Mouse (Mus musculus): ENCODE results near the gene Sh3rf1.

Sh3rf1 gene

DNA sequence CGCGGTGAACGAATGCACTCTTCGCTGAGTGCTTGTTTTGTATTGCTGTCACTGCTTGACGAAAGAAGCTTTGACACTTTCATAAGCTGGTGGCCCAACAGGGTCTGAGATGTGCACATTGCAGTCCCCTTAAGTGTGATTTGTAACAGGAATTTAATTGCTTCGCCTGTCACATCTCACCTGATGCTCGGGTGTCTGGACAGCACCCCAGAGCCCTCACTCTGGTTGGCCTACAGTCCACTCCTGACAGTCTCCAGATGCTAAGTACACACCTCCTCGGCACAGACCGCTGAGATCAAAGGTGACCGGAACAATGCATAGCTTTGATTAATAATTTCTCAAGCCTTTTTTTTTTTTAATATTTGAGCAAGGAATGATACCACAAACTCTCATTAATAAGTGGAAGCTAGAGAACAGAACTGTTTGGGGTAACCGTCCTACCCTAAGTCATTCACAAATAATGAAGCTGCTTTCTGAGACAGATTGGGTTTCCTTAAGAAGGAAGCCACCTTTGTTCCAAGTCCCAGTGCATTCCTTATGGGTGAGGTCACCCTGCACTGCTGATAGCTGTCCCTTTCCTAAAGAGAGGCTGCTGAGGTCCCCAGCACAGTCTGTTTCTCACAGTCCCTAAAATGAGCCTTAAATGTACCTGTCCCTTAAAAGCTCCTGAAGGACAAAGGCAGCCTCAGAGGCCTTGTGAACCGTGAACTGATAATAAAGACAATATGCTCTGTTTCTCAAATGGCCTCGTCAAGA lies 23.8 kb downstream of the Sh3rf1 start:
- in situ Hi-C loops (cut with MboI; ENCODE audit: low pct_unique_long_range_greater_than_20kb in 1 of 2, low sequenced_read_pairs in 2 of 2, unreplicated experiment in 1 of 2), result no loop called here

DNA sequence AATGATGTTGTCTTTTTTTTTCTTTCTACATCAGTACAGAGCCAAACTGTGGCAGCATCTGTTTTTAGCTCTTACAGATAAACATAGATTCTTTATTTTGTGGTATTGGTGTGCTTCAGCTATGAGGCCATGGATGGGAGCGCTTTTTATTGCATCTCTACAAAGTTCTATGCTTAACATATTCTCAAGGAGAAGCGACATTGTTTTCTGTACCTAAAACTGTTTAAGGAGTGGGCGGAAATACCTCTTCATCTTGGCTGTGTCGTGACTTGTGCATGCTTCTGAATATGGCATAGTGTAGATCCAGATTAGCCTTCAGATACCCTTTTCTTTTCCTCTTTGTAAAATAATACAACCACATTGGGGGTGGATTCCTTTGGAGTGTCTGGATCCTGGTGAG lies 25.8 kb downstream of the Sh3rf1 start:
- in situ Hi-C loops (cut with MboI; ENCODE audit: low pct_unique_long_range_greater_than_20kb in 1 of 2, low sequenced_read_pairs in 2 of 2, unreplicated experiment in 1 of 2), result no loop called here

DNA sequence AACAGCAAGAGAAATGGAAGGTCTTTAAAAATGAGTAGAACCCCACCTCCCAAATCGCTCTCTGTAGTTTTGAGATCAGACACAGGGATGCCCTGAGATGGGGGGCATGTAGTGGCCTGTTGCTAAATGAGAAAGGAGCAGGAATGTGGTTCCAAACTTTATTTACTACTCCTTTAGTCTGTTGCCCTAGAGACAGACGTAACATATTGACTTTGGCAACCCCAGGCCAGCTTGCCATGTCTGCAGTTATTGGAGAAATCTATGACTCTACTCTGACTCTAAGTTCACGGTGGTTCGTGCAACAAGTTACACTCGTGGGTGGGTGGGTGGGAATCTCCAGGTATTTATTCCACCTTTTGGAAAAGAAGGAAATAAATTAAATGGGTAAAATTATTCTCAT lies 30.5 kb downstream of the Sh3rf1 start:
- in situ Hi-C loops (cut with MboI; ENCODE audit: low pct_unique_long_range_greater_than_20kb in 1 of 2, low sequenced_read_pairs in 2 of 2, unreplicated experiment in 1 of 2), result no loop called here

DNA sequence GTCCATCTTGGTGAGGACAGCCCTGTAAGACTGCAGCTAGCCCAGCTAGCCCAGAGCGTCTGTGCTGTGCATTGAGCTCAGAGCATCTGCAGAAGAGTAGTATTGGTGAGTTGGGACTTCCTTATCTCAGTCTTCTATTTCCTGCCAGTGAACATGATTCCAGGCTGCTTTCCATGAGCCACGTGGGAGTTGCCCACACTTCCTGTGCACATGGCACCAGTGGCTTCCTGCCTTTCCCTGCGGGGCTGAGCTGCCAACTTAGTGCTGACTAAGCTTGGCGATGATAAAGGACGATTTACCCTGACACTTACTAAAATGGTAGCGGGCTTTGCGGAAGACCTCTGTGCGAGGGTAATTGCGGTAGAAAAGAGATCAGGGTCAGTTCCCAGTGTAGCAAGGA lies 35.2 kb downstream of the Sh3rf1 start:
- in situ Hi-C loops (cut with MboI; ENCODE audit: low pct_unique_long_range_greater_than_20kb in 1 of 2, low sequenced_read_pairs in 2 of 2, unreplicated experiment in 1 of 2), result no loop called here

DNA sequence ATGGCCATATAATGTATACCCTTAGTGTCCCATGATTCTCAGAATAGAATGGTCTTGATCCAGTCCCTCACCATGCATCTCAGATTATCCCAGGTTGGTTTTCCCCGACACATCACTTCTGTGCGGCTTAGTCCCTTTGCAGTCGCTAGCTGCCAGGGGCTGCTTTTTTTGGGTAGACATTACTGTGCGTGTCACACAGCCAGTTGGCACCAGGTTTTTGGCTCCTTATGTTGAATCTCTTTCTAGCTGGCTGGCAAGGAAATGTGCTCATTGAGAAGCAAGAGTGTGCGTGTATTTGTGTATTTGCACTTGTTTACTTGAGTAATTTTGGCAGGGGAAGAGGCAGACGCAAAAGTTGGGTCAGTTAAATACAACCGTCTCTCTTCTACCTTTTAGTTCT lies 35.9 kb downstream of the Sh3rf1 start:
- in situ Hi-C loops (cut with MboI; ENCODE audit: low pct_unique_long_range_greater_than_20kb in 1 of 2, low sequenced_read_pairs in 2 of 2, unreplicated experiment in 1 of 2), result no loop called here

DNA sequence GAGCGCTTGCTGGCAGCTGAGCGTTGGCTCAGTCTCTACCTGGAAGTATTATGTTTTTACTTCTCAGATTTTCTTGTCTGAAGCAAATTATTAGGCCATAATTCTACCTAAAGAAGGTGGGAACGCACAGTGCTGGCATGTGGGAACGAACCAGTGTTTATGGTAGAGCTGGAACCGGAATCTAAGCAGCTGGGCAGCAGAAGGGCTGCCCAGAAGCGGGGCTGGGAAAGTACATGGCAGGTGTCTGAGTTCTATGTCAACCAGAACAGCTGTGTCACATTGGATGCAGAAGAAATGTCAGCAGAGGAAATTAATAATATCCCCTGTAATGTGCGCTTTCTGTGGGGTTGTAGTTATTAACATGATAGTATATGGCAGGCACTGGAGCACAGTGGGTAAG lies 36.9 kb downstream of the Sh3rf1 start:
- in situ Hi-C loops (cut with MboI; ENCODE audit: low pct_unique_long_range_greater_than_20kb in 1 of 2, low sequenced_read_pairs in 2 of 2, unreplicated experiment in 1 of 2), result no loop called here

DNA sequence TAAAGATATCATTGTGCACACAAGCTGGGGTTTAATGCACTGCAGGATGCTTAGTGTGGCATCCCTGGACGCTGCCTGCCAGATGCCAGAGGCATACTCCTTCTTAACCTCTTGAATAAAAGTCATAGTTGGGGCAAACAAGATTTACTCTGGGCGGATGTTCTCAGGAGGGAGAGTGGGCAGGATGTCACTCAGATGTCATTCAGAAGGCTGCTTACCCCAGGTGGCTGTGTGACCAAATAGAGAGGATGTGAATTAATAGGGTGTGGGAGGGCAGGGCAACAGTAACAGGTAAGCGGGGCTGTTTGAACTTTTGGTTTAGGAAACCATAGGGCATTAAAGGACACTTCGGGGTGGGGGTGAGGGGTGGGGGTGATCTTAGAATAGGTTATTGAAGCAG lies 37.7 kb downstream of the Sh3rf1 start:
- in situ Hi-C loops (cut with MboI; ENCODE audit: low pct_unique_long_range_greater_than_20kb in 1 of 2, low sequenced_read_pairs in 2 of 2, unreplicated experiment in 1 of 2), result no loop called here

DNA sequence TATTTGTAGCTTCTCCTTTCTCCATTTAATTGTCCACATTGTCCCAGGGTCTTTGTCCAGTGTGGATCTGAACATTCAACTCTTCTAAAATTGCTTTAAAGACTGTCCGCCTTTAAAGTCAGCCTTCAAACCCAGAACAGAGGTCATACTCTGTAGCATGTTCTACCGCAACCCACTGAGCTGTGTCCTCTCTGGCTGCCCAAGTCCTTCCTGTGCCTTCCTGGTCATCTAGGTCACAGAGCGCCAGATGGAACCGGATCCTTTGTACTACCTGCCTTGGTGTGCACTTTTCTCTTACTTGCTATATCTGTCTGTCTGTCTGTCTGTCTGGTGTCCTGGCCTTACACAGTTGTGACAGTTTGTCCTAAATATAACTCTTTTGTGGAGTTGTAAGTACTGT lies 40.0 kb downstream of the Sh3rf1 start:
- in situ Hi-C loops (cut with MboI; ENCODE audit: low pct_unique_long_range_greater_than_20kb in 1 of 2, low sequenced_read_pairs in 2 of 2, unreplicated experiment in 1 of 2), result no loop called here

DNA sequence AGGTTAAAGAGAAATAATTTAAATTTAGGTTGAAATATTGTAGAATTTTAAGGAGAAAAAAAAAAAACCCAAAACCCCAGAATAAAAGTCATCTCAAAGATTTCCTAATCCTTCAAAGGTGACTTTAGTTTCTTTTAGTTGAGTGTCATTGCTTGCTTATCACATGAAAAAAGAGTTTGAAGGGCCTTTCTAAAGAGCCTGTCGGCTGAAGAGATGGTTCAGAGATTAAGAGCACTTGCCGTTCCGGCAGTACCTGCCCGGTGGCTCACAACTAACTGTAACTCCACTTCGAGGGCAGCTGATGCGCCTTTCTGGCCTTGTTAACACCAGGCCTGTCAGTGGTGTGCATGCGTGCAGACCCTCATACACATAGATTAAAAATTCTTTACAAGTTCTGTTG lies 41.2 kb downstream of the Sh3rf1 start:
- in situ Hi-C loops (cut with MboI; ENCODE audit: low pct_unique_long_range_greater_than_20kb in 1 of 2, low sequenced_read_pairs in 2 of 2, unreplicated experiment in 1 of 2), result no loop called here

DNA sequence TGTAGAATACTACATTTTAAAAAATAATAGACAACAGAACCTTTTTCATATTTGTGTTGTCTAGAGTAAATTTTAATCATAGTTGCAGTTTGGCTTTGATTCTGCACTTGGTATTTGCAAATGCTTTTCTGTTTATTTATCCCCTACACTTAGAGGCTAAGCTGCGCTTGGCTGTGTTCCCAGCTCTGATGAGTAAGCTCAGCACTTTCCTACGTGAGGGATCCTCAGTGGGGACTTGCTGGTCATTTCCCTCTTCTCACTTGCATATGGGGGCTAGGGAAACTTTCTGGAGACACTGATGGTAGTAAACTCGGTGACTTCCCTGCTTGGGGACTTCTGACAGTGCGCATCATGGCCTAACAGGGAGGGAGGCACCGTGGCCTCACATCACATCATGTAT lies 41.7 kb downstream of the Sh3rf1 start:
- in situ Hi-C loops (cut with MboI; ENCODE audit: low pct_unique_long_range_greater_than_20kb in 1 of 2, low sequenced_read_pairs in 2 of 2, unreplicated experiment in 1 of 2), result no loop called here

DNA sequence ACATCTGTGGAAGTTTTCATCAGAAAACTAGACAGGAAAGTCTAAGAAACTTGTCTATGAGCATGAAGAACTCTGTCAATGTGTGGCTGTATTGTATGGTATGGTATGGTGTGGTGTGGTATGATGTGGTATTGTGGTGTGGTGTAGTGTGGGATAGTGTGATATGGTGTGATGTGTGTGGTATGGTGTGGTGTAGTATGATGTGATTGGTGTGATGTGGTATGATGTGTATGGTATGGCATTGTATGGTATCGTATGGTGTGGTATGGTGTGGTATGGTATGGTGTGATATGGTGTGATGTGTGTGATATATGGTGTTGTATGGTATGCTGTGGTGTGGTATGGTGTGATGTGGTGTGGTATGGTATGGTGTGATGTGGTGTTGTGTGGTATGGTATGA lies 43.4 kb downstream of the Sh3rf1 start:
- in situ Hi-C loops (cut with MboI; ENCODE audit: low pct_unique_long_range_greater_than_20kb in 1 of 2, low sequenced_read_pairs in 2 of 2, unreplicated experiment in 1 of 2), result no loop called here

DNA sequence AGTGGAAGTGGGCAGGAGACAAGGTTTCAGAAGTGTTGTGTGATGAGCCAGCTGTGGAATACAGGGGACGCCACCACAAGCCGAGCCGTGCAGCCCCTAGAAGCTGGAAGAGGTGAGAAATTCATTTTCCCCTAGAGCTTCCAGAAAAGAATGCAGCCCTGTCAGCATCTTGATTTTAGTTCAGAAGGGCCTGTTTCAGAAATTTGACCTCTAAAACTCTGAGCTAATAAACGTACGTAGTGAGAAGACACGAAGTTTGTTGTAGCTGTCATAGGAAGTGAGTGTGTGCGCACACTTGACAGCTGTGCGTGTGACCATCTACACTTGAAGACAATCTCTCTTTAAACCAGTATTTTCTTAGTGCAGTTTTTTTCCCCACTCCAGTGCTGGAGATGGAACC lies 44.0 kb downstream of the Sh3rf1 start:
- in situ Hi-C loops (cut with MboI; ENCODE audit: low pct_unique_long_range_greater_than_20kb in 1 of 2, low sequenced_read_pairs in 2 of 2, unreplicated experiment in 1 of 2), result no loop called here

DNA sequence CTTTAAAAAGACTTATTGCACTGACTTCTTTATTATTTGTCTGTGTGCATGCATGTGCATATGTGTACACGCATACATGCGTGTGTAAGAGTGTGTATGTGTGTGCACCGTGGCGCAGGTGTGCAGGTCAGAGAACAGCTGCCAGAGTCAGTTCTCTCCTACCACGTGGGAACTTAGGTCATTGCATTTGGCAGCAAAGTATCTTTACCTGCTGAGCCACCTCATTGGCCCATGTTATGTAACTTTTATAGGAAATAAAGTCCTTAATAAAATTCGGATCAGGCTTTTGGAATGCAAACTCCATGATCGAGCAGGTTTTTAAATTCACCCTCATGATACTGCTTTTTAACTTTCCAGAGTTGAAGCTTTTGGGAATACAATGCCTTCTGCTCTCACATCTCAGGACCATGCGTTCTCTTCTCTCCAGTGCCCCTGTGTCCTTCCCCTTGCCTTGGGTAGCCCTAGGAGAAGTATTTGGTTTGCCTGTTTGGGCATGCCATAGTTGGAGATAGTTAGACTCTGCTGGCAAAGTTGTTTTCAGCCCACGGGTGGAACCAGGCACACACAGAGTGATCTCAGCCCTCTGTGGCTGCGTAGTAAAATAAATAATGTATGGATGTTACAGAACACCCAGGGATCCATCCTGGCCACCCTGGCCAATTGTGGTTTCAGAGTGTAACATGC lies 44.7 kb downstream of the Sh3rf1 start:
- in situ Hi-C loops (cut with MboI; ENCODE audit: low pct_unique_long_range_greater_than_20kb in 1 of 2, low sequenced_read_pairs in 2 of 2, unreplicated experiment in 1 of 2), result no loop called here

DNA sequence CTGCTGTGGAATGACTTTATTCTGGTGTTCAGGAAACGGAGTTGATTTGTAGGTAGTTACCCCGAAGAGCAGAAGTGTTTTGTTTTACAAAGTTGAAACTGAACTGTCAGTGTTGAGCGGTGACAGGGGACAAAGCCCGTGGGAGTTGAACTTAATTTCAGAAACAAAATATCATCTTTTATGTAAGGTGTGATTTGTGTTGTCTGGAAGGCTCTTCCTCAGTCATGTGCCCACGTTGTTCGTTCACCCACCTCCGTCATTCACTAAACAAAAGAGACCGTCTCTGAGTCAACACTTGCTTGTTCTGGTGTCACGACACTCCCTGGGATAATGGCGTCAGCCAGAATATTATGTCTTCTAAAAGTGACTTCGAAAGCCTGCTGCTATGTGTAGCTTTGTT lies 46.3 kb downstream of the Sh3rf1 start:
- in situ Hi-C loops (cut with MboI; ENCODE audit: low pct_unique_long_range_greater_than_20kb in 1 of 2, low sequenced_read_pairs in 2 of 2, unreplicated experiment in 1 of 2), result no loop called here

DNA sequence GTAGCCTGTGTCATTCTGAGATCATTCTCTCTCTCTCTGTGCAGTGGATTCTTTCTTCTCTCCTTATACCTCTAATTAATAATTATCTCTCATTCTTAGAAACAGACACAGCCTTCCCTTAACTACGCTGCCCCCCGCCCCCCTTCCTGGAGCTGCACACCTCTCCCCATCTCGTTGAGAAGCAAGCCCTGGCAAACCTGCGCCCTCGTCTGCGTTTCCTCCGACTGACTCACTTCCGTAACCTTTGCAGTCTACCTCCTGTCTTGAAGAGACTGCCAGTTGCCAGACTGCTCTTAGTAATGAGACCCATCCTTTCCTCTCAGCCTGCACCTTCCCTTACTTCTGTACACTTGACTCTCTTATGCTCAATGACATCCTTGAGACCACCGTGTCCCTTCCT lies 46.9 kb downstream of the Sh3rf1 start:
- in situ Hi-C loops (cut with MboI; ENCODE audit: low pct_unique_long_range_greater_than_20kb in 1 of 2, low sequenced_read_pairs in 2 of 2, unreplicated experiment in 1 of 2), result no loop called here

DNA sequence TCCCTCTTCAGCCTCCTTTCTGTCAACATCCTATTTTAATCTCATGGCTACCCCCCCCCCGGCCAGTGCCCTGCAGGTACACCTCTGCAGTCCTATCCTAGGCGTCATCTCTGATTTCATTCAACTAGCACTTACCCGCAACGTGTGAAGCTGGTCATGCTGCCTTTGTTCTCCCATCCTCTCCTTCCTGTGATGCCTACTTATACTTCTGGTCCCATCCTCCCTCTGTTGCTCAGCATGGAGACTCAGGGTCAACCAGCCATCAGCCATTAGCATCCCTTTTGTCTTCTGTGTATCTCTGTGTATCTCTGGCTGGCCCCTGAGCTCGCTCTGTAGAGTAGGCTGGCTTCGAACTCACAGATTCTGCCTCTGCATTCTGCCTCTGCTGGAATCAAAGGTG lies 47.3 kb downstream of the Sh3rf1 start:
- in situ Hi-C loops (cut with MboI; ENCODE audit: low pct_unique_long_range_greater_than_20kb in 1 of 2, low sequenced_read_pairs in 2 of 2, unreplicated experiment in 1 of 2), result no loop called here

DNA sequence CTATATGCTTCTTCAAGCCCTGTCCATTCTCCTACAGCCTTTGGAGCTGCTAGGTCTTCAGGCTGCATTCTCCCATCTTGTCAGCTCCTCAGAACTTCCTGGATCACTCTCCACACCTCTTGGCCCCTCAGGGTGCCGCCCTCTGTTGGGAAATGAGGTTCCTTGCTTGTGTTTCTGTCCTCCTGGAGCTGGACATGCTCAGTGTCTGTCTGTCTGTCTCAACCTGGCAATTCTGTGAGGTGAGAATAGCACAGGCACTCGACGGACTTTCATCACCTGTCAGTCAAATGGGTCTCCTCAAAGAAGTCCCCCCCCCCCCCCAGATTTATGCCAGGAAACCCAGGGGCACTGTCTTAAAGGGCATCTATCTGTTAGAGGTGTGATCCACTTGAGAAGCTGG lies 49.2 kb downstream of the Sh3rf1 start:
- in situ Hi-C loops (cut with MboI; ENCODE audit: low pct_unique_long_range_greater_than_20kb in 1 of 2, low sequenced_read_pairs in 2 of 2, unreplicated experiment in 1 of 2), result no loop called here

DNA sequence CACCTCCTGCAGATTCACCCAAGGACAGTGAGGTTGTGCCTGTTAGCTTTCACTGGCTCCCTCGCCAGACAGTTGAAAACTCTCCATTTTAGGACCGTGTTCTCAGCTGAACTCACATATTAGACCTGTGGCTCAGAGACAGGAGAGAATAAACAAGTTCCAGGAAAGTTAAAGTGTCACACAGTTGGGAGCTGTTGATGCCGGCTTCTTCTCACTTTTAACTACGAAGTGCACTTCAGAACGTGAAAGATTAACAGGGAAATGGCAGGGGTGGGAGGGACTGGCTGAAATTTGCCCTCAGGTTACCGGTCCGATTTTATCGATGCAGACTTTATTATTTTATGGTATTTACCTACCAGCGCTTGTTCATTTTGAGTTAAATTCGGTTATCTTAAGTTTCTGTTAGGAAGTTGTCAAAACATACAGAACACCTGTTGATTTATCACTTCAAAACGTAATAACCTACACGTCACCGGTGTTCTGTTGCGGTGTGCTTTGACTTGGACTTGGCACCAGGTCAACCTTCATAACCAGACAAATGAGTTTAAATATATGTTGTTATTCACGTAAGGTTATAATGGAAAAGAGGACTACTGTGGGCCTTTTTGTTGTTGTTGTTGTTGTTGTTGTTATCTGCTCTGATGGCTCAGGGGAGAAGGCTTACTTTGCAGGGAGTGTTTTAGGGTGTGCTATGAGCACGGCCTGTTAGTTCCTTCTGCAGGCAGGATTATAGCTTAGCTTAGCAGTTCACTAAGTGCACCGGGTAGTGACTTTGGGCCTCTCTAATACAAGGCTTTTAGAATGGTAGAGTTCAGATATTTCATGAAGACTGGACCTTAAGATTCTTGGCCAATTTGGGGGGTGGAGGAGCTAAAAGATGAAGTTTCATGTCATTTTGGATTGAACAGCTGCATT lies 49.9 kb downstream of the Sh3rf1 start:
- in situ Hi-C loops (cut with MboI; ENCODE audit: low pct_unique_long_range_greater_than_20kb in 1 of 2, low sequenced_read_pairs in 2 of 2, unreplicated experiment in 1 of 2), result no loop called here

All from mouse embryonic stem cell (cell line).